Mouse (Mus musculus) brain, embryonic 14.5 days (tissue): Measurements from ENCODE around the gene Sirt6. TPM values are rescaled to one million over a fixed set of nuclear protein-coding genes. Genes with fewer than 3 reads are reported as not detected.
A peak's percentile ranks its signal among the peaks of the same experiment; 100 is the strongest.

Source experiments
- DNase-seq: peaks from one replicate; pipeline ENCODE4 v3.0.0-alpha.2; 2011; ENCODE audit warnings: low read depth
- CTCF ChIP-seq: fragments of 200-500 bp; IDR thresholded peaks from 2 replicates; pipeline ENCODE4 v1.5.1; 2012; ENCODE audit warnings: inconsistent platforms, mild to moderate bottlenecking, moderate library complexity, borderline replicate concordance; ENCODE audit not compliant: insufficient read depth, insufficient read length; ENCODE audit errors: extremely low read depth
- POLR2A ChIP-seq: fragments of 200-500 bp; IDR thresholded peaks from 2 replicates; pipeline ENCODE4 v1.6.1; 2012; ENCODE audit warnings: mild to moderate bottlenecking, inconsistent platforms, borderline replicate concordance; ENCODE audit not compliant: poor library complexity, insufficient read depth, insufficient read length, severe bottlenecking; ENCODE audit errors: extremely low read depth
- polyA plus RNA-seq: library from polyadenylated mRNA; depleted of rRNA; stranded (reverse); fragments of >200 nt; gene quantifications from 2 replicates; pipeline ENCODE4 v1.2.3, GENCODE M21; 2012

Gene Sirt6
- polyA plus RNA-seq, 1 experiment = 75.9 TPM

DNA sequence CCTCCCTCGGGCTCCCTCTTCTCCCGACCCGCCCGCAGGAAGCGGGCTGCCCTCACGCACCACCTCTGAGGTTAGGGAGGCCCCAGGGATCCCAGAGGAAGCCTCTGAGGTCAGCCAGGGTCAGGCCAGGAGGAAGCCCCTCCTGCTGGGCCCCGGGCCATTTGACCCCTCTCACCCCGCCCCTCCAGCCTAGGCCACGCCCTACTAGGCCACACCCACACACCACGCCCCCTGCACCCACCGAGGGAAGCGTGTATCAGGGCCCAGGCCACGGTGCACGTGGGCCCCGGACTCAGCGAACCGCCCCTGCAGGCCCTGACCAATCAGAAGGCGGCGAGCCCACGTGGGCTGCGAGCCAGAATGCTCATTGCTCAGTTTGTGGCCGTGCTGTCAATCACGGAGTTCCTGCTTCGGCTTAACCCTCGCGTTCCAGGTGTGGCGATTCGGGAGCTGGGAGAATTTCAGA lies 26.8 kb downstream of the Sirt6 start, which contains the start of gene Tle6:
TSS of gene Tle6 (minus strand) at position 336 of the 466 bp plus-strand sequence.
- peak; percentile 98 for DNase-seq
- TF ChIP-seq POLR2A (no peak), CTCF (no peak)

DNA sequence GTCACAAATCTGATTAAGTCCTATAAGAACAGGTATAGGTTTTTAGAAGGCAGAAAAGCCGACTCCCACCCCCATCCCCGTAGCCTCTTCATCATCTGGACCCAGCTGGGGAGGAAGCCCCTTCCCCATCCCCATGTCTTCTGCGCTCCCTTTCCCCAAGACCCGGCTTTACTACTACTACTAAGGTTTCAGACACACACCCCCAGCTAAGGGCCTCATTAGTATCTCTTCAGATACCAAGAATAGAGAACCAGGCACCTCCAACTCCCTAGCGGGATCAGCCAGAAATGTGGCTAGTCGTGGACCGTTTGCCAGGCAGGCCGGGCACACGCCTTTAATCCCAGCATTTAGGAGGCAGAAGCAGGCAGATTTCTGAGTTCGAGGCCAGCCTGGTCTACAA lies 27.5 kb downstream of the Sirt6 start:
- no peak for DNase-seq
- TF ChIP-seq CTCF = no peak
- TF ChIP-seq POLR2A = no peak

DNA sequence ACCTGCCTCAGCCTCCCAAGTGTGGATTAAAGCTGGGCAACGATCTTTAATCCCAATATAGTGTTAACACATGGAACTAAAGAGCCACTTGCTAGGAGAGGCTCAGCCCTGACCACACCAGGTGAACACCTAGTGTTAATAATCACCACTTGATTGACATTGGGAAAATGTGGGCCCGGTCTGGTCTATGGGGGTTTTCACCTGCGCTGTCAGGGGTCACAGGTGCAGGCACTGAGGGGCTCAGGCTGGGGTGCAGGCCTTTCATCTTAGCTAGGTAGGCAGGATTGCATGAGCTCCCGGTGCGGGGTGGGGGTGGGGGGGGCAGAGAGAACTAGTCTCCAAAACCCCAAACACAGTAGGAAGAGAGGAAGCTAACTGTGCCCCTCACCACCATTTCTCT lies 28.0 kb downstream of the Sirt6 start:
- TF ChIP-seq CTCF (no peak), POLR2A (no peak)
- no peak for DNase-seq

DNA sequence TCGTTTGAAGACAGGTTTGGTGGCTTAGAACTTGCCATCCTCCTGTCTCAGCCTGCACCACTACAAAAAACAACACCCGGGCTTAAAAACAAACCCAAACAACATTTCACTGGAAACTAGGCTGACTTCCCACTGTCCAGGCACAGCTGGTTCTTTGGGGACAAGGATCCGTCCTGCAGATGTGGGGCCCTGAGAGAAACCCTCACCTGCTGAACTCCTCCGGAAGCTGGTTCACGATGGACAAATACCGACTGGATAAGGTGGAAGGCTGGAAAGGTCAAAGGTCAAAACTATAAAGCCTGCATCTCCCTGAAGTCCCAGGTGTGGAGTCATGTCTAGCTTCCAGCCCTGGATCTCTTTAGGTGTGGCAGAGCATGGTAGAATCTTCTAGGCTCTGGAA lies 28.7 kb downstream of the Sirt6 start:
- DNase-seq = no peak
- TF ChIP-seq POLR2A (no peak), CTCF (no peak)

DNA sequence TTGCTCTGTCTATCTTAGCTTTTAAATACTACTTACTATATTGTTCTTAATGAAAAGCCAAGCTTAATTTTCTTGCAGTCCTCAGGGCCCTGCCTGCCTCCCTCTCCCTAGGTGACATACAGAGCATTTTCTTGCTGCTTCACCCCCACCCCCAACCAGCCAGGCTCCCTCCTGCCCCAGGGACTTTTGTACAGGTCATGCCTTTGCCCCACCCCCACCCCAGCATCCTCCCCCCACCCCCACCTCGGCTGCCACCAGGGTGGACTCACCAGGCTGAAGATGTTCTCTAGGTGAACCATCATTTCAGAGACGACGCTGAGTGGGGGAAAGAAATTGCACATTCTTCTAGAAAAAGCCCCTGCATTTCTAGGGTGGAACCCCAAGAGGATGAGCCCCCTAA lies 29.3 kb downstream of the Sirt6 start:
- TF ChIP-seq CTCF (no peak), POLR2A (no peak)

GRCm38 (mm10) chr10:81597137-81597950 lies 30.3 kb downstream of the Sirt6 start:
- TF ChIP-seq CTCF = no peak
- TF ChIP-seq POLR2A = no peak
- DNase-seq = peak; percentile 77

More for the DNA sequence above, 29.3 kb downstream of the Sirt6 start:
- no peak for DNase-seq

DNA sequence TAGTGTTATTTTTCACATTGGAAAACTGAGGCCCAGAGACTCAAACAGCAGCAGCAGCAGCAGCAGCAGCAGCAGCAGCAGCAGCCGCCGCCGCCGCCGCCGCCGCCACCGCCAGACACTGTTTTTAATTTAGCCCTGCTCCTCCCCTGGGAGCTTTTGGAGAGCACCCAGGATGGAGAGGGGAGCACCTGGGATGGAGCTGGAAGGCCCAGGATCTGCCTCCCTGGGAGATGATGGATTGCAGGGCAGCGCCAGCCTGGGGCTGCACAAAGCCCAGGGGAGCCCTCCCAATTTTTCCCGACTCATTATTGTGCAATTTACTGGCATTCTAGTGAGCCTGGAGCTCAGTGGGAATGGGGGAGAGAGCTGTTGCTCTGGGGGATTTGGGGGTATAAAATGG lies 31.0 kb downstream of the Sirt6 start:
- TF ChIP-seq CTCF = no peak
- no peak for TF ChIP-seq POLR2A
- DNase-seq = peak; percentile 78

DNA sequence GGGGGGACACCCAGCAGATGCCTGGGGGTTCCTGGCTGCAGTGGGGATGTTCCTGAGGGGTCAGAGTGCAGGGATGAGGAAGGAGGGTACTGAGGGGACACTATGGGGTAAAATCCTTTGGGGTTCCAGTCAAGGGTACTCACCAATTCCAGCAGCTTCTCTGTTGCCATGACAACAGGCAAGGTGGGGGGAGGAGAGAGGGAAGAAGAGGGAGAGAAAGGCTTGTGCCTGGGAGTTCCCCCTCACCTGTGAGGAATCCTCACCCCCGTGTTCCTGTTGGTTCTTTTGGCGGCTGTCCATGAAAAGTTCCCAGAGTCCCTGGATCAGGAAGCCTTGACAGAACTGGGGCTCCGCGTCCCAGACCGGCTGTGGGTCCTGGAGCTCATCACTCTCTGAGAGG lies 32.0 kb downstream of the Sirt6 start:
- DNase-seq = no peak
- TF ChIP-seq POLR2A (no peak), CTCF (no peak)

DNA sequence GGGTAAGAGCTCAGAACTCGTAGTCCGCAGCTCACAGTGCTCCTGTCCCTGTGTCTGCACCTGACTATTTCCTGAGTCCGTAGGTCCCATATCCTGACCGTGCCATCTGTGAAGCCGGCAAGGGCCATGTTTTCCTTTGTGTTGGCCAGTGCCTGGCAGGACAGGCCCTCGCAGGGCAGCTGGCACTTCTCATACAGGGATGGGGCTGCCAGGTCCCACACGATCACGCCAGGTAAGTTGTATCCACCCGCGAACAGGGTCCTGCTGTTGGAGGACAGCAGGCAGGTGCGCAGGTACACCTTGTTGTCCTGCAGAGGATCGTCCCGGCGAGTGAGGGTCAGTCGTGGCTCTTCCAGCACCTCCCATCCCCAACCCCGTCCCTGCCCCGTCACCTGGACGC lies 33.7 kb downstream of the Sirt6 start:
- TF ChIP-seq CTCF = no peak

DNA sequence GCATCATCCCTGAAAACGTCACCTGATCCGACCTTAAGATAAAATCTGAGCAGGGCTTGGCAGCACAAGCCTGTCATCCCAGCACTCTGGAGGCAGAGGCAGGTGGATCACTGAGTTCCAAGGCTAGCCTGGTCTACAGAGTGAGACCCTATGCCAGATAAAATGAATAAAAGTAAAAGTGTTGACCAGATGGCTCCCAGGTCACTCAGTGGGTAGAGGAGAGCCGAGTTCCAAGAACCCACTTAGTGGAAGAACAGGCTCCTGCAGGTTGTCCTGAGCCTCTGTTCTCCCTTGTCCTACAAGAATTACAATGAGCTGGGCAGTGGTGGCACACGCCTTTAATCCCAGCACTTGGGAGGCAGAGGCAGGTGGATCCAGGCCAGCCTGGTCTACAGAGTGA lies 34.4 kb downstream of the Sirt6 start:
- DNase-seq = no peak
- TF ChIP-seq CTCF (no peak), POLR2A (no peak)

More for the DNA sequence above, 33.7 kb downstream of the Sirt6 start:
- DNase-seq = no peak

- TF ChIP-seq CTCF (no peak), POLR2A (no peak)
These were observed 35.0 kb downstream of the Sirt6 start for GRCm38 (mm10) chr10:81592631-81593030.

DNA sequence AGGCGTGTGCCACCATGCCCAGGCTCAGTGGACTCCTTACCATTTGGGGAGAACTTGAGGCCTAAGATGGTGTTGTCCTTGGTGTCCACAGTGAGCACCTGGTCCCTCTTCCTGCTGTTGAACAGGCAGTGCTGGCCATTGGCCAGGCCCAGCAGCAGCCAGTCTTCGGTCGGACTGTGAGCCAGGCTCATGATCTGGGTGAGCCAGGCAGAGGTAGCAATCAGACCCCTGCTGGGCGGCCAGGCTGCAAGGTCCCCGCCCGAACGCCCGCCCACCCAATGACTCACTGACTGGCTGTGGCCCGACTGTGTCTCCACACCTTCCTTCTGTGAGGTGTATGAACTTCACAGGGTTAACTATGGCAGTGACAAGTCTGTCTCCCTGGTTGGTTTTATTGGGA lies 35.8 kb downstream of the Sirt6 start:
- DNase-seq = no peak
- TF ChIP-seq CTCF = no peak

More at GRCm38 (mm10) chr10:81592631-81593030, 35.0 kb downstream of the Sirt6 start:
- no peak for DNase-seq
